Mouse (Mus musculus) gastrocnemius, postnatal 36 days (tissue): ENCODE results near the gene Lhfp. TPM values are rescaled to one million over a fixed set of nuclear protein-coding genes. Genes with fewer than 3 reads are reported as not detected.
"Not testable (repeated sequence)": the region's sequence is repeated elsewhere in the genome, so short reads cannot be mapped to it uniquely, and the experiment has no call there.

Experiments
- DNase-seq, 2 experiments: peaks; one replicate each; pipeline ENCODE4 v3.0.0; 2022
- intact Hi-C: fragments of 180-260 bp; cut with DNase I; formaldehyde crosslinking; loops from one replicate; pipeline ENCODE4 v1.15.1; 2025
- total RNA-seq, 2 experiments: library from RNA; stranded (reverse); gene quantifications; 2 replicates each; pipeline ENCODE4 v1.2.3; 2021

Lhfp gene
- total RNA-seq, 2 experiments from 2014 or later: 12.0 to 12.1 TPM

GRCm38 (mm10) chr3:53247102-53247501 lies 205.8 kb downstream of the Lhfp start:
- intact Hi-C loops: loop anchor here (5.0 kb wide), 1 partner anchor 205 kb away; the partner anchor contains the start of gene Lhfp
- no peak for DNase-seq

- intact Hi-C loops: loop anchor here (5.0 kb wide), 1 partner anchor 206 kb away; the partner anchor contains the start of gene Lhfp
- DNase-seq: no peak
Measured at GRCm38 (mm10) chr3:53248158-53248874, 207.0 kb downstream of the Lhfp start.

GRCm38 (mm10) chr3:53252556-53252955 lies 211.2 kb downstream of the Lhfp start:
- DNase-seq: no peak
- intact Hi-C loops: no loop called here

- intact Hi-C loops: no loop called here
- no peak for DNase-seq
Measured at GRCm38 (mm10) chr3:53253223-53253832, 212.0 kb downstream of the Lhfp start.

- intact Hi-C loops: no loop called here
- no peak for DNase-seq
Measured at GRCm38 (mm10) chr3:53258657-53259158, 217.4 kb downstream of the Lhfp start.

GRCm38 (mm10) chr3:53266116-53266515 lies 224.8 kb downstream of the Lhfp start:
- intact Hi-C loops: no loop called here
- DNase-seq: no peak

GRCm38 (mm10) chr3:53267046-53267445 lies 225.7 kb downstream of the Lhfp start:
- no peak for DNase-seq
- intact Hi-C loops: no loop called here

- DNase-seq: no peak
- intact Hi-C loops: no loop called here
Measured at GRCm38 (mm10) chr3:53273220-53273619, 231.9 kb downstream of the Lhfp start.

GRCm38 (mm10) chr3:53277993-53278392 lies 236.7 kb downstream of the Lhfp start:
- intact Hi-C loops: no loop called here
- no peak for DNase-seq

- DNase-seq, intact Hi-C loops: not testable (repeated sequence)
Measured at GRCm38 (mm10) chr3:53282005-53282404, 240.7 kb downstream of the Lhfp start.

GRCm38 (mm10) chr3:53284023-53284422 lies 242.7 kb downstream of the Lhfp start:
- intact Hi-C loops: no loop called here
- DNase-seq: no peak

- intact Hi-C loops: no loop called here
Measured at GRCm38 (mm10) chr3:53284471-53285177, 243.3 kb downstream of the Lhfp start.

GRCm38 (mm10) chr3:53288662-53289061 lies 247.3 kb downstream of the Lhfp start:
- no peak for DNase-seq
- intact Hi-C loops: no loop called here

More at GRCm38 (mm10) chr3:53284471-53285177, 243.3 kb downstream of the Lhfp start:
- no peak for DNase-seq

GRCm38 (mm10) chr3:53289589-53290219 lies 248.4 kb downstream of the Lhfp start:
- intact Hi-C loops: no loop called here
- DNase-seq: no peak

GRCm38 (mm10) chr3:53291185-53291584 lies 249.9 kb downstream of the Lhfp start:
- no peak for DNase-seq
- intact Hi-C loops: no loop called here

GRCm38 (mm10) chr3:53291945-53292344 lies 250.6 kb downstream of the Lhfp start:
- DNase-seq: no peak
- intact Hi-C loops: no loop called here

- intact Hi-C loops: no loop called here
- DNase-seq: no peak
Measured at GRCm38 (mm10) chr3:53292474-53292873, 251.1 kb downstream of the Lhfp start.

GRCm38 (mm10) chr3:53292979-53293378 lies 251.7 kb downstream of the Lhfp start:
- no peak for DNase-seq
- intact Hi-C loops: no loop called here

- intact Hi-C loops: no loop called here
- no peak for DNase-seq
Measured at GRCm38 (mm10) chr3:53293901-53294433, 252.6 kb downstream of the Lhfp start.

- intact Hi-C loops: no loop called here
- DNase-seq: no peak
Measured at GRCm38 (mm10) chr3:53294855-53295254, 253.5 kb downstream of the Lhfp start.
